17 mouse cellular contexts compared by ENCODE assay signal in genomic region chr6:31339948-31340250, GRCm38 (mm10). TPM values are rescaled to one million over a fixed set of nuclear protein-coding genes. Genes with fewer than 3 reads are reported as not detected.
DNase-seq lines count a peak whose midpoint lies in the region; ATAC-seq and TF ChIP-seq lines count a peak whose summit lies in the region.
"Had no signal": no experiment of that assay in that cellular context is flagged by ENCODE, and none has a peak within 500 bp of the region (broad histone marks: within the 10 kb centered on the region; RNA-seq: fewer than 3 reads in every experiment).

No protein-coding gene starts in this region.

- WGBS in lung, embryonic 14.5 days = 6% methylated on average over 1 of the region's 1 CpGs
- WGBS in midbrain, postnatal 0 days = 21% methylated on average over 1 of the region's 1 CpGs
- 15% methylated on average over 1 of the region's 1 CpGs for whole genome bisulfite sequencing in kidney, embryonic 16.5 days

- H3K4me3 ChIP-seq in gastrocnemius, adult 2 months = no peak overlapping the region
- H3K4me3 ChIP-seq in lung, embryonic 14.5 days (ENCODE audit: low read depth, low read length) = no peak overlapping the region
- no peak overlapping the region for H3K4me3 ChIP-seq in midbrain, postnatal 0 days (ENCODE audit: low read depth, low read length)
- no peak overlapping the region for H3K4me3 ChIP-seq in kidney, embryonic 16.5 days (ENCODE audit: low read length)
- H3K4me3 ChIP-seq: midbrain, embryonic 12.5 days; neural tube, embryonic 15.5 days; stomach, embryonic 15.5 days had no signal

- H3K4me2 ChIP-seq in lung, embryonic 14.5 days = no peak overlapping the region
- H3K4me2 ChIP-seq in midbrain, postnatal 0 days (ENCODE audit: low read depth, low read length, poor library complexity, severe bottlenecking) = no peak overlapping the region
- no peak overlapping the region for H3K4me2 ChIP-seq in kidney, embryonic 16.5 days (replicated peaks; ENCODE audit: low read depth, low read length)
- H3K4me2 ChIP-seq: midbrain, embryonic 12.5 days; neural tube, embryonic 15.5 days; stomach, embryonic 15.5 days had no signal

- intact Hi-C loops in gastrocnemius, adult 2 months (cut with DNase I) = loop anchor here (10.0 kb wide), 1 partner anchor 115 kb away; no protein-coding TSS in a partner anchor

- no peaks in the 10 kb centered on the region for H3K27me3 ChIP-seq in lung, embryonic 14.5 days (ENCODE audit: insufficient read depth, low read length)
- no peaks in the 10 kb centered on the region for H3K27me3 ChIP-seq in midbrain, postnatal 0 days (ENCODE audit: insufficient read depth, low read length)
- no peaks in the 10 kb centered on the region for H3K27me3 ChIP-seq in kidney, embryonic 16.5 days (ENCODE audit: insufficient read depth, low read length)
- H3K27me3 ChIP-seq: midbrain, embryonic 12.5 days; neural tube, embryonic 15.5 days; stomach, embryonic 15.5 days had no signal

- peak; percentile 42 for DNase-seq in gastrocnemius, adult 2 months
- DNase-seq in gastrocnemius, postnatal 10 days = no peak
- DNase-seq in lung, embryonic 14.5 days = peak; percentile 19
- DNase-seq in lung, postnatal 25 days (ENCODE audit: low spot score) = no peak
- DNase-seq in adipocyte (ENCODE audit: low spot score) = peak; percentile 31
- no peak for DNase-seq in midbrain, postnatal 0 days (ENCODE audit: low spot score)
- no peak for DNase-seq in cerebellum, adult 9-10 months
- DNase-seq: adrenal gland, postnatal 25 days; cerebellum, adult 11 months; gastrocnemius, postnatal 25 days; kidney, postnatal 25 days; thymus, postnatal 36 days had no signal

- H3K9me3 ChIP-seq in lung, embryonic 14.5 days (ENCODE audit: low read depth, low read length) = no peaks in the 10 kb centered on the region
- no peaks in the 10 kb centered on the region for H3K9me3 ChIP-seq in midbrain, postnatal 0 days (ENCODE audit: low read length)
- H3K9me3 ChIP-seq in kidney, embryonic 16.5 days (ENCODE audit: low read length) = no peaks in the 10 kb centered on the region
- H3K9me3 ChIP-seq: midbrain, embryonic 12.5 days; neural tube, embryonic 15.5 days; stomach, embryonic 15.5 days had no signal

- H3K36me3 ChIP-seq in lung, embryonic 14.5 days (ENCODE audit: insufficient read depth) = no peaks in the 10 kb centered on the region
- H3K36me3 ChIP-seq in midbrain, postnatal 0 days (ENCODE audit: insufficient read depth, low read length) = no peaks in the 10 kb centered on the region
- no peaks in the 10 kb centered on the region for H3K36me3 ChIP-seq in kidney, embryonic 16.5 days (ENCODE audit: insufficient read depth, low read length)
- H3K36me3 ChIP-seq: midbrain, embryonic 12.5 days; neural tube, embryonic 15.5 days; stomach, embryonic 15.5 days had no signal

- no peak; the same call in 1 of the 2 replicates for ATAC-seq in lung, embryonic 14.5 days (ENCODE audit: insufficient read depth)
- ATAC-seq in midbrain, postnatal 0 days (ENCODE audit: low FRiP score) = peak; percentile 60; the same call in 1 of the 2 replicates
- ATAC-seq in kidney, embryonic 16.5 days (ENCODE audit: low FRiP score, low TSS enrichment) = no peak
- ATAC-seq: CD4-positive, CD25-positive, alpha-beta regulatory T cell, adult 4 months had no signal

- H3K27ac ChIP-seq in gastrocnemius, adult 2 months = peak overlapping the region; percentile 24
- H3K27ac ChIP-seq in lung, embryonic 14.5 days (ENCODE audit: low read depth) = no peak overlapping the region
- peak overlapping the region; percentile 78 for H3K27ac ChIP-seq in midbrain, postnatal 0 days (ENCODE audit: low read depth, low read length)
- no peak overlapping the region for H3K27ac ChIP-seq in kidney, embryonic 16.5 days (ENCODE audit: low read length)
- H3K27ac ChIP-seq: midbrain, embryonic 12.5 days; stomach, embryonic 15.5 days had no signal

- no peak for TF ChIP-seq CTCF in gastrocnemius, adult 2 months (IDR thresholded peaks at IDR 0.05)
- TF ChIP-seq CTCF in lung, embryonic 14.5 days (IDR thresholded peaks at IDR 0.05; ENCODE audit: low read depth) = no peak
- no peak for TF ChIP-seq CTCF in midbrain, postnatal 0 days (IDR thresholded peaks at IDR 0.05)

- H3K9ac ChIP-seq in lung, embryonic 14.5 days = no peak overlapping the region
- no peak overlapping the region for H3K9ac ChIP-seq in midbrain, postnatal 0 days (replicated peaks; ENCODE audit: low read length, poor library complexity, severe bottlenecking)
- H3K9ac ChIP-seq in kidney, embryonic 16.5 days (replicated peaks; ENCODE audit: low read length) = no peak overlapping the region
- H3K9ac ChIP-seq: midbrain, embryonic 12.5 days; neural tube, embryonic 15.5 days; stomach, embryonic 15.5 days had no signal

- no peaks in the 10 kb centered on the region for H3K4me1 ChIP-seq in lung, embryonic 14.5 days (ENCODE audit: insufficient read depth)
- peaks cover 11% of the 10 kb centered on the region for H3K4me1 ChIP-seq in midbrain, postnatal 0 days (ENCODE audit: insufficient read depth, low read length)
- no peaks in the 10 kb centered on the region for H3K4me1 ChIP-seq in kidney, embryonic 16.5 days (ENCODE audit: insufficient read depth, low read length)

RNA-seq across cellular contexts. Expression of gene Mkln1, which starts 58.6 kb away (rescaled TPM):
- total RNA-seq in gastrocnemius, adult 2 months (2021) = 100 to 1,000 TPM; 151 to 170 TPM
- 100 to 1,000 TPM; 104 to 118 TPM for total RNA-seq in gastrocnemius, postnatal 10 days (2021)
- polyA plus RNA-seq in lung, embryonic 14.5 days (2014; fragmentation: Nextera tagmentation; extraction: Ambion mirVana) = 179 and 184 TPM in 2 replicates
- 44.4 and 52.0 TPM in 2 replicates for total RNA-seq in midbrain, postnatal 0 days (2014; rRNA removed)
- 72.7 and 84.0 TPM in 2 replicates for polyA plus RNA-seq in midbrain, postnatal 0 days (2015; fragmentation: Nextera tagmentation; extraction: Ambion mirVana)
- 209 and 214 TPM in 2 replicates for polyA plus RNA-seq in kidney, embryonic 16.5 days (2015; fragmentation: Nextera tagmentation; extraction: Ambion mirVana)

Comparison
In these comparisons a context has a peak if more than half of its experiments do, and no peak if none do; other contexts are left out.
1. DNase-seq: peak in gastrocnemius, adult 2 months (single experiment), lung, embryonic 14.5 days (single experiment) and adipocyte (single experiment); none in gastrocnemius, postnatal 10 days (single experiment), lung, postnatal 25 days (single experiment), midbrain, postnatal 0 days (single experiment) and cerebellum, adult 9-10 months (single experiment).
2. H3K27ac ChIP-seq: peak in gastrocnemius, adult 2 months (single experiment) and midbrain, postnatal 0 days (single experiment); none in lung, embryonic 14.5 days (single experiment) and kidney, embryonic 16.5 days (single experiment).